Mouse (Mus musculus) liver, adult 2 months (tissue): ENCODE measurements at regions not wholly inside any gene's neighbourhood (a gene's known extent, or its start where the extent isn't known, plus 50 kb on each side); places are given as distances from the start of the nearest gene placed in this dataset.

Experiments used
- CTCF ChIP-seq: fragments of 200-500 bp; IDR thresholded peaks from 2 replicates; pipeline ENCODE4 v1.5.1; 2011; ENCODE audit warnings: low read depth, low read length, control low read depth
- POLR2A ChIP-seq: fragments of 200-500 bp; IDR thresholded peaks from 2 replicates; pipeline ENCODE4 v1.6.1; 2011; ENCODE audit warnings: low read length, control low read depth; ENCODE audit not compliant: insufficient read depth; ENCODE audit errors: extremely low read depth

DNA sequence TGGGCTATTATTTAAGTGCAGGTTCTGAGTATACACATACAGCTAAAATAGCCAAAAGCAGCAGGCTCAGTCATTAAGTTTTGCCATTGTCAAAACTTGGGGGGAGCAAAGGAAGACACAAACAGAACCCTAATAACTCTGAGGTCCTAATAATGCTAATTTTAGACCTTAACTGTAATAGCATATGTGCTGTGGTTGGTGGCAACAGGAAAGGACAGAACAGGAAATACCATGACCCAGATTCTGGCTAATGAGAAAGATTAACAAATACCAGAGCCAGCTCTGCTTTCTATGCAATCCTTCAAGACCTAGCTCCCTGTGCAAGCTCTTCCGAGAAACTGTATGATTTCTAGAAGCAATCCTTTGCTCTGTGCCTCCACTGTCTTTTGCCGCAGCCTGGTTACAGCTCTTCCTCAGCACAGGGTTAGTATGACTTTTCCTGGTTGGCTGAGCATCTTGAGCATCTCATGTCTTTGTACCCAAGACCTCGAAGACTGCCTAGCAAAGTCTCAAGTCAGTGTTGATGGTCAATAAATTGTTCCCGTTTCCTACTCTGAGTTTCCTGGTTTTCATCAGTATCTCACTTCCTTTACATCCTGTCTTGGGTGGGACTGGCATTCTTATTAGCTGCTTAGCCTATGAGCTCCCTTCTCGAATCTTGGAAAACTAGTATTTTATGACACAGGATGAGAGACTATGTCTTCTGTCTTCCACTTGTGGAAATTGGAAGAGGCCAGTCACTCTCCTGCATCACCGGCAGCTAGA lies 49.9 kb upstream of the Eed start:
- no peak for TF ChIP-seq CTCF
- no peak for TF ChIP-seq POLR2A
